Mouse (Mus musculus): ENCODE data around the gene Zfhx3.

- TF ChIP-seq MYC (IDR thresholded peaks at IDR 0.05; ENCODE audit: low read depth, low read length) (no peak), EP300 (IDR thresholded peaks at IDR 0.05; ENCODE audit: low read depth in 1 of 2, low read length in 2 of 2) (peak; percentile 84 to 88), CTCF (IDR thresholded peaks at IDR 0.05 in 2 of 3, conservative IDR thresholded peaks at IDR 0.05 in 1 of 3; ENCODE audit: control insufficient read depth in 1 of 3, insufficient read depth in 1 of 3, low read depth in 2 of 3, low read length in 3 of 3, poor library complexity in 1 of 3, severe bottlenecking in 1 of 3) (no peak), ETS1 (IDR thresholded peaks at IDR 0.05; ENCODE audit: low read depth, low read length) (peak; percentile 94)
These were observed 782.5 kb downstream of the Zfhx3 start for GRCm38 (mm10) chr8:108724818-108725506.

Measured in MEL (cell line).